Mouse (Mus musculus) liver, adult 2 months (tissue): ENCODE measurements around the gene Susd3.

Source experiments
- CTCF ChIP-seq: fragments of 200-500 bp; IDR thresholded peaks from 2 replicates; pipeline ENCODE4 v1.5.1; 2011; ENCODE audit warnings: low read depth, low read length, control low read depth
- POLR2A ChIP-seq: fragments of 200-500 bp; IDR thresholded peaks from 2 replicates; pipeline ENCODE4 v1.6.1; 2011; ENCODE audit warnings: low read length, control low read depth; ENCODE audit not compliant: insufficient read depth; ENCODE audit errors: extremely low read depth

- TF ChIP-seq POLR2A (no peak), CTCF (no peak)
Measured at GRCm38 (mm10) chr13:49245251-49245650, 3.3 kb downstream of the Susd3 start.
